Mouse (Mus musculus) heart, adult 2 months (tissue): Measurements from ENCODE around the gene Olfr56.
"Not testable (repeated sequence)": the region's sequence is repeated elsewhere in the genome, so short reads cannot be mapped to it uniquely, and the experiment has no call there.

Experiments
- CTCF ChIP-seq: fragments of 200-600 bp; IDR thresholded peaks from 2 replicates; pipeline ENCODE4 v1.8.1; 2022; ENCODE audit warnings: antibody characterized with exemption, mild to moderate bottlenecking, moderate library complexity
- POLR2A ChIP-seq: fragments of 200-500 bp; IDR thresholded peaks from 2 replicates; pipeline ENCODE4 v1.6.1; 2011; ENCODE audit warnings: mild to moderate bottlenecking, low read depth, low read length, control low read depth; ENCODE audit not compliant: insufficient read depth

- TF ChIP-seq CTCF, POLR2A: not testable (repeated sequence)
Measured at GRCm38 (mm10) chr11:49006785-49007184, 28.1 kb downstream of the Olfr56 start.
